Mouse (Mus musculus) embryo, embryonic 10.5 days (tissue): Measurements from ENCODE around the gene Rasgef1b.

Source experiments
- DNase-seq: peaks from one replicate; pipeline ENCODE4 v3.0.0-alpha.2; 2015; ENCODE audit warnings: low spot score

Gene Rasgef1b

GRCm38 (mm10) chr5:99728649-99729212, at the start of gene Rasgef1b:
Rasgef1b (minus strand) TSS chr5:99729065.
- peak; percentile 87 for DNase-seq

GRCm38 (mm10) chr5:99775342-99775741, 46.5 kb upstream of the Rasgef1b start:
- no peak for DNase-seq

- DNase-seq = no peak
These were observed 44.4 kb upstream of the Rasgef1b start for GRCm38 (mm10) chr5:99773265-99773664.

- DNase-seq = no peak
These were observed 35.4 kb upstream of the Rasgef1b start for GRCm38 (mm10) chr5:99764246-99764645.

- no peak for DNase-seq
These were observed 30.0 kb upstream of the Rasgef1b start for GRCm38 (mm10) chr5:99758859-99759258.

GRCm38 (mm10) chr5:99753843-99754242, 25.0 kb upstream of the Rasgef1b start:
- no peak for DNase-seq

- DNase-seq = no peak
These were observed 24.5 kb upstream of the Rasgef1b start for GRCm38 (mm10) chr5:99753368-99753767.

- DNase-seq = no peak
These were observed 23.9 kb upstream of the Rasgef1b start for GRCm38 (mm10) chr5:99752670-99753231.

GRCm38 (mm10) chr5:99748417-99748816, 19.6 kb upstream of the Rasgef1b start:
- DNase-seq = no peak

- DNase-seq = no peak
These were observed 17.2 kb upstream of the Rasgef1b start for GRCm38 (mm10) chr5:99746087-99746486.

- DNase-seq = no peak
These were observed 14.0 kb upstream of the Rasgef1b start for GRCm38 (mm10) chr5:99742874-99743273.

GRCm38 (mm10) chr5:99742056-99742455, 13.2 kb upstream of the Rasgef1b start:
- DNase-seq = no peak

GRCm38 (mm10) chr5:99737937-99738727, 9.3 kb upstream of the Rasgef1b start:
- DNase-seq = no peak

- DNase-seq = no peak
These were observed 1.1 kb upstream of the Rasgef1b start for GRCm38 (mm10) chr5:99729931-99730330.

- DNase-seq = peak; percentile 57
These were observed 557 bp upstream of the Rasgef1b start for GRCm38 (mm10) chr5:99729361-99729882.

GRCm38 (mm10) chr5:99728027-99728451, 826 bp downstream of the Rasgef1b start:
- peak; percentile 46 for DNase-seq

- no peak for DNase-seq
These were observed 4.9 kb downstream of the Rasgef1b start for GRCm38 (mm10) chr5:99723941-99724340.

GRCm38 (mm10) chr5:99722310-99722709, 6.6 kb downstream of the Rasgef1b start:
- no peak for DNase-seq

- no peak for DNase-seq
These were observed 8.3 kb downstream of the Rasgef1b start for GRCm38 (mm10) chr5:99720554-99720953.

- DNase-seq = no peak
These were observed 10.9 kb downstream of the Rasgef1b start for GRCm38 (mm10) chr5:99717917-99718316.

GRCm38 (mm10) chr5:99715281-99715744, 13.6 kb downstream of the Rasgef1b start:
- DNase-seq = peak; percentile 24

- DNase-seq = no peak
These were observed 16.9 kb downstream of the Rasgef1b start for GRCm38 (mm10) chr5:99711947-99712346.

- DNase-seq = peak; percentile 65
These were observed 20.2 kb downstream of the Rasgef1b start for GRCm38 (mm10) chr5:99708706-99709105.
